Mouse (Mus musculus) cerebellum, adult (tissue): Measurements from ENCODE around the gene H2-Q1.
"Not testable (repeated sequence)": the region's sequence is repeated elsewhere in the genome, so short reads cannot be mapped to it uniquely, and the experiment has no call there.

ENCODE experiments used
- ATAC-seq: cut with Nextera tagmentation; 2 replicates; pipeline ENCODE4 v1.9.2; 2017; ENCODE audit warnings: mild to moderate bottlenecking, moderate library complexity, mixed read lengths; ENCODE audit not compliant: insufficient number of reproducible peaks, low FRiP score, low TSS enrichment

H2-Q1 gene

DNA sequence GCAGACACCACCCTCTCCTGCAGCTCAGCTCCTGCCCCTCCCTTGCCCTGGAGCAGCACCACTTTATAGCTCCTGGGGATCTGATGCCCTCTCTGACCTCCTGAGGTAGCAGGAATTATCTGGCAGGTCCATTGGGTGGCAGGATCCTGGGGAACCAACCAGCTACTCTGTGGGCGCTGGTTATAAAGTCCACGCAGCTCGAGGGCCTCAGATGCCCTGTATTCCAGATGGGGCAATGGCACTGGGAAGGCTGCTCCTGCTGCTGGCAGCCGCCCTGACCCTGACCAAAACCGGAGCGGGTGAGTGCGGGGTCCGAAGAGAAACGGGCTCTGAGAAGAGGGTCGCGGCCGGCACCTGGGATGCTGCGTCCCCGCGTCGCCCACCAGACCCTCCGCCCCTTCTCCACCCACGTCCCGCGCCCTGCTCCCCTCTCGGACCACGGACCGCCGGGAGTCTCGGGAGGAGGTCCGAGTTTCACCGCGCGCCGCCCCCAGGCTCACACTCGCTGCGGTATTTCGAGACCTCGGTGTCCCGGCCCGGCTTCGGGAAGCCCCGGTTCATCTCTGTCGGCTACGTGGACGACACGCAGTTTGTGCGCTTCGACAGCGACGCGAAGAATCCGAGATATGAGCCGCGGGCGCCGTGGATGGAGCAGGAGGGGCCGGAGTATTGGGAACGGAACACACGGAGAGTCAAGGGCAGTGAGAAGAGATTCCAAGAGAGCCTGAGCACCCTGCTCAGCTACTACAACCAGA, at the start of gene H2-Q1:
Gene H2-Q1, plus strand, starts transcription at position 79 of the 755 bp plus-strand sequence.
- ATAC-seq: no peak

DNA sequence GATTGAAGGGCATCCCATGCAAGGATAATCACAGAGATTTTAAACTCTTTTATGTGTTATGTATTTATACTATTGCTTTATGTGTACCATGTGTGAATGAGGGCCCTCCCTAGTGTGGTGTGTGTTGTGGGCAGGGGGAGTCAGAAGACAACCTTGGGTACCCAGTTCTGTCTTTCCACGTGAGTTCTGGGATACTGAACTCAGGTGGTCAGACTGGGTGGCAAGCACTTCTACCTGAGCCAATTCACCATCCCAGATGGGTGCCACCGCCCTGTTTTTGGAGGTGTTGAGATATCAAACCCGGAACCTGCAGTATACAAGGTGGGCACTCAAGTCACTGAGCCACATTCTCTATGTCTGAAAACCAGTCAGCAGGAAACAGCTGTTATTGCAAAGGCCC, 48.0 kb upstream of the H2-Q1 start:
- ATAC-seq: no peak

DNA sequence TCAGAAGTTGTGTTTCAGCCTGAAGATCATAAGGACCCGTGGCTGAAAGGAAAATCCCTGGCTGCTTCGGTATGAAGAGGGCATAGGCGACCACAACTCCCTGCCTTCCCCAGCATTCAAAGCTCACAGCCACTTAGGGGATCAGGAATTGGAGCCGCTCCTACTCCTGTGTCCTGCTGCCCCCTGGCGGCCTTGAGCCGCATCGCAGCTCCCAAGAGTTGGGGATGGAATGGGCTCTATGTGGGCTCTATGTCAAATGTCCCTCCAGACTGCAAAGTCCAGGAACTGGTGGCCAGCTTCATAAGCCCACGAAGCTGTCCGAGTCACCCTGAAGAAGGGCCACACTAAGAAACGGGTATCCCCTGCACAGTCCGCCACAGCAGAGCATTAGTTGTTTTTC, 45.4 kb upstream of the H2-Q1 start:
- peak; percentile 58; the same call in 1 of the 2 replicates for ATAC-seq

DNA sequence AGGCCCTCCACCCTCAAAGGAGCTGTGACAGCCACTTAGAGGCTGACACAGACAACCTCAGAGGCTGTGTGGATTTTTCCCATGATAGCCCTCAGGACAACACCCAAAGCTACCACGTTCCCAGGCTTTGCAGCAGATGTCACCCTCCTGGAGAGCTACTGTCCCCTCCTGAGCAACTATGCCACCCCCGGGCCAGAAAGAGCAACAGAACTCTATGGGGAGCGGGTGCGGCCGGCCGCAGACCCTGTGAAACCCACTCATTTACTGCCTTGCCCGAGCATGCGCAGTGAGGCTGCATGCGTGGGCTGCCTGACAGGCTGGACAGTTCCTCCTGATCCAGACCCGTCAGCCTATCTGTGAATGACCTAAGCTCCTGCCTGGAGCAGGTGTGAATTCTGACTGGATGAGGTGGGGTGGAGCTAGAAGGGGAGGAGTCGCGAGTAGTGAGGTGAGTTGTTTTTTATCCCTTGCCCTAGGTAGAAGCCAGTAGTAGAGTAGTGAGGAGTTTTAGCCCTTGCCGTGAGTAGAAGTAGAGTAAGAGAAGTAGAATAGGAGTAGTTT, 43.8 kb upstream of the H2-Q1 start:
- ATAC-seq: no peak

DNA sequence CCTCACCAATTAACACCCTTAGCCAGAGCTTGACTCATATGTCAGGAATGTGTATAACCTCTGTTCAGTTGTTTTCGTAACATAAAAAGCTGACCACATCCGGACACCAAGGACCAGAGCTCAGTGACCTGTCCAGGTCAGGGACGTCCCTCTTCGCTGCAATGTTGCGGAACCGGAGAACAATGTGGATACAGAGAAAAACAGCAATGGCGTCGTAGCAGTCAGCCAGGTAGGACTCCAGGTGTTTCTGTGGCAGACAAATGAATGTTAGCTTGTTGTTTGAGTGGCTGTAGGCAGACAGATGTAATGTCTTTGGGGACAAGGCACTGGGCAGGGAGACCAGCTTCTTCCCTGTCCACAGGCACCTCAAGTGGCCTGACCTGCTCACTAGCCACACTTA, 42.2 kb upstream of the H2-Q1 start:
- no peak for ATAC-seq

DNA sequence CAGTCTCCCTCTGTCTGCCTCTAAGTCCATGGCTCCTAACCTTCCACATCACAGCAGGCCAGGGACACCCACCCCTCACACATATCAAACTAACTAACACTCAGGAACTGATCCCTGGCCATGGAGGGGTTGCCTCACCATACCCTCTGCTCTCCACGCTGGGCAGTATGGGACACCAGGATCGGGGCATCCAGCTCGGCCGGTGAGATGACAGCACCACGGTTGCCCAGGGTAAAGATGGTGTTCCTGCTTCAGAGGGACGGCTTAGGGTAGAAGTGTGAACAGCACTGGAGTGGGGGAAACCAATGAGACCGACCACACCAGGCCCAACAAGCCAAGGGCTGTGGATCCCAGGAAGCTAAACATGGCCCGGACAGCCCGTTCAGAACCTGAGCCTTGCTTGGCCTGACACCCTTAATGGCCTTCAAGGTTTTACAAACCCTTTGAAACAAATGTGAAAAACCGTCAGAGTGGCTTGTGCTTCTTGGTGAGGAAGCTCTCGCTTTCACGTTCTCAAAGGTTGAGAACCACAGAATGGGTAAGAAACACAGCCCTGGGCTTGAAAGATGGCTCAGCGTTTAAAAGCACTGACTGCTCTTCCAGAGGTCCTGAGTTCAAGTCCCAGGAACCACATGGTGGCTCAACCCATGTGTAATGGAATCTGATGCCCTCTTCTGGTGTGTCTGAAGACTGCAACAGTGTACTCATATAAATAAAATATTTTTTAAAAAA, 41.1 kb upstream of the H2-Q1 start:
- ATAC-seq: no peak

DNA sequence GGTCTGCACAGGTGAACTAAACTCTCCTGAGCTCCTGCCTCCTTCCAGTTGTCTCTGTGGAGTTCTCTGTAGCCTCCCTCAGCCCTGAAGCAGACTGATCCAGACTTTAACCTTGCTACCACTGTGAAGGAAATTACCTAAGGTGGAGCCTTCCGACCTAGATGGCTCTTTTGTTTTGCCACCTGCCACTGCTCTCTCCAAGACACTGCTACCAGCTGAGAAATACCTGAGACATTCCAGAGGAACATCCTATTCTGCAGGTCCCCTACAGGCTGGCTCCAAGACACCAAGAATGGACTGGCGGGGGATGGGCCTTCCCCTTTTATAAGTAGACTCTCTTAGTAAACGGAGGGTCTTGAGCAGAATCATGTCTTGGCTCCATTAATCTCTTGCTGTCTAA, 39.9 kb upstream of the H2-Q1 start:
- ATAC-seq: no peak

DNA sequence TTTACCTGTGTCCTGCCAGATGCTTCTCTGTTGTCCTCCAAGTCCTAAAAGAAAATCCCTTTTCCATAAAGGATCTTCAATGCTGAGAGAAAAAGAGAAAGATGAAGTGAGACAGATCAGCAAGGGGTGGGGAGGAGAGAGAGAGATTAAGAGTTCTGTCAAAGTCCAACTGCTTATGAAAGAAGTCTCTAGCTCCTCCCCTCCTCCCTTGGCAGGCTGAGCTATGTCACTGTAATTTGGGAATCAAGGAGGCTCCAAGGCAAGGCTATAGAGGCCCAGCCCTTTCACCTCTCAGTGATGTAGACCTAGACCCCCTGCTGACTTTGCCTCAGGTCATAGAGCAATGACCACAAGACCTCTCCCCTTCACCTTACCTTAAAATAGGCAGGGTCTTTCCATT, 34.8 kb upstream of the H2-Q1 start:
- ATAC-seq: no peak

DNA sequence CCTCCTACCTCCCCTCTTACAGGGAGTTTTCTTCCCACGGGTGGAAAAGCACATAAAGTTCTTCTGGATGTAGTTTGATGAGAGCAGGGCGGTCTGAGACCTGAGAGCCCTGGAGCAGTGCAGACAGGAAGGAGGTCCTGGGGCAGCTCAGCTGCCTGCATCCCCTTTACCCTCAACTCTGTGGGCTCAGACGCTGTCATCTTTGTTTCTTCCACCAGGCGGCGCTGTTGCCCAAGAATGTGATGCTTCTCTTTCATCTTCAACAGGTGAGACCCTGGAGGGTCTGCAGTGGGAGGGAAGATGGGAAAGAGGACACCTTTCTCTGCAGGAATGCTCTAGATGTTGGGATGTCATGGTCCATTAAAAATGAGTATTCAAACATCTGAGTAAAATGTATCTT, 24.4 kb upstream of the H2-Q1 start:
- not testable (repeated sequence) for ATAC-seq

DNA sequence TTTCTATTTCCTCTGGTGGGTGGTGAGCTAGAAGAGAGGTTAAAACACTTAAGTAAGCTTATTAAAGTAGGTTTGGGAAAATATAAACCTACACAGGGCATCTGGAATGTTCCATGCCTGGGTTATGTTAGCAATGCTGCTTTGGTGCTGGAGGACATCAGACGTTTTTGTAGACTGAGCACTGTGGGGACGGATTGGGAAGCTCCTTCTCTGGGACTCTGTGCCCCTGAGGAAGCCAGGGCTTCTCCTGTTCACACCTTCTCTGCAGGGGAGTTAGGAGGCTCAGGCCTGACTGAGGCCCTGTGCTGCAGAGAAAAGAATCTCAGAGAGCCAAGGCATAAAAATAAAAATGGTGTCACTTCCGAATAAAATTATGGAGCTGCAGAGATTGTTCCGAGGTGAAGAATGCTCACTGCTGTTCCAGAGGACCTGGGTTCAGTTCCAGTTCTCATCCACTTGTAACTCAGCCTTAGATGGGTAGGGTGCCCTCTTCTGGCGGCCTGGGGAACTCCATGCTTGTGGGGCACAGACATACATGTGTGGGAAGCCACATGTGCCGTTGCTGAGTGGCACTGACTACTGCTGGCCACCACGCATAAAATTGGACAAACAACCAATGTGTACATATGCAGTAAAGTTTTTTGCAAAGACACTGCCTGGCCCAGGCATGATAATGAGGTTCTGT, 19.8 kb upstream of the H2-Q1 start:
- not testable (repeated sequence) for ATAC-seq

DNA sequence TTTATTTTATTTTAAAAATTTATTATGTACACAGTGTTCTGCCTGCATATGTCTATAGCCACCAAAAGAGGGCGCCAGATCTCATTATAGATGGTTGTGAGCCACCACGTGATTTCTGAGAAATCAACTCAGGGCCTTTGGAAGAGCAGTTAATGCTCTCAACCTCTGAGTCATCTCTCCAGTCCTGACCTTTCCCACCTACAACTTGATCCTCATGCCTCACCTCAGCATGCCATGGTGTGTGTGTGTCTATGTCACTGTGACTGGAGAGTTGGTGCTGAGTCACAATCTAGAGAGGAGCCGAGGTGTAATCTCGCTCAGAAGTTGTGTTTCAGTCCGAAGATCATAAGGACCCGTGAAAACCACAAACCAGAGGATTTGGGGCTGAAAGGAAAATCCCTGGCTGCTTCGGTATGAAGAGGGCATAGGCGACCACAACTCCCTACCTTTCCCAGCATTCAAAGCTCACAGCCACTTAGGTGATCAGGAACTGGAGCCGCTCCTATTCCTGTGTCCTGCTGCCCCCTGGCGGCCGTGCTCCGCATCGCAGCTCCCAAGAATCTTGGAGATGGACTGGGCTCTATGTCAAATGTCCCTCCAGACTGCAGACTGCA, 18.5 kb upstream of the H2-Q1 start:
- no peak for ATAC-seq

DNA sequence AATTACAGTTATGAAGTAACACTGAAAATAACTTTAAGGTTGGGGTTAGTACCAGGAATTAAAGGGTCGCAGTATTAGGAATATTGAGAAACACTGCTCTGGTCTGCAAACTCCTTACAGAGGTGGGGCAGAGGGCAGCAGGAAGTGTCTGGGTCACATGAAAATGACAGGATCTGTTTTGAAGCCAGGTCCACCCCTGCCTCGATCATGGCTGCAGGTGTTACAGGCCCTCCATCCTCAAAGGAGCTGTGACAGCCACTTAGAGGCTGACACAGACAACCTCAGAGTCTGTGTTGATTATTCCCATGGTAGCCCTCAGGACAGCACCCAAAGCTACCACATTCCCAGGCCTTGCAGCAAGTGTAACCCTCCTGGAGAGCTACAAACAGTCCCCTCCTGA, 16.9 kb upstream of the H2-Q1 start:
- ATAC-seq: no peak

DNA sequence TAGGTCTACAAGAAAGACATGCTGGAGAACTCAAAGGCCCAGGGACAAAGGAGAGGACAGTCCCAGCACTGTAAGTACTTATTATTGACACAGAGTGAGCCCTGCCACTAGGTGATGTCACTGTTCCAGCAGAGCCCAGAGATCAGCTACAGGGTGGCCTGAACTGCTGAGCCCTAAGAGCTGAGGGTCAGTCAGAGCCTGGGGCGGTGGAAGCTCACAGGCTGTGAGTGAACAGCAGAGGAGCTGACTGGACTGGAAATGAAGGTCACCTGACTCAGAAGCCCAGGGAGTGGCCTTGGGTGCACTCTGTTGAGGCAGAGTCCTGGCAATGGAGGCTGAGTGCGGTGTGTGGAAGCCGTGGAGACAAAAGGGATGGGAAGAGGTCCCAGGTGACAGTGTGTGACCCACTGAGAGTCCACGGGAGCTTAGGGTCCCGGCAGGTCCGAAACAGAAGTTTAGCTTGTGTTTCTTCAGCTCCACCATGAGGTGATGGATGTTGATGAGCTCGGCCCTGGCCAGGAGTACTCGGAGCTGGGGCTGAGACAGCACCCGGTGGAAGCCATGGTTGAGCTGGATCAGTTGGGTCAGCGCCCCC, 16.4 kb upstream of the H2-Q1 start:
- ATAC-seq: no peak

DNA sequence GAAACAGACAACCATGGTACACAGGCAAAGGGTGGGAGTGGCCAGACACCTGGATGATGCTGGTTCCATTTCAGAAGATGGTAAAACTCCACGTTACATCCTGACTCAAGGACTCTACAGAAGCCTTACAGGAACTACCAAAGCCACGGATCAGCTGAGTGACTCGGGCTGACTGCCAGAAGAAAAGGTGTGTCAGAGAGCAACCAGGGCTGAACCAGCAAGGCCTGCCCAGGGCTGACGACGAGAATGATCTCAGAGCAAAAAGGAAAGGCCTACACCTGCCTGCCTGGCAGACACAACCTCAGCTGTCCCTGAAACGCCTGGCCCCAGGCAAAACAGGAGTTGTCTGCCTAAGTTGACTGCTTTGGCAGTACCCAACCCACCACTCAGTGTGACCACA, 15.7 kb upstream of the H2-Q1 start:
- ATAC-seq: no peak

DNA sequence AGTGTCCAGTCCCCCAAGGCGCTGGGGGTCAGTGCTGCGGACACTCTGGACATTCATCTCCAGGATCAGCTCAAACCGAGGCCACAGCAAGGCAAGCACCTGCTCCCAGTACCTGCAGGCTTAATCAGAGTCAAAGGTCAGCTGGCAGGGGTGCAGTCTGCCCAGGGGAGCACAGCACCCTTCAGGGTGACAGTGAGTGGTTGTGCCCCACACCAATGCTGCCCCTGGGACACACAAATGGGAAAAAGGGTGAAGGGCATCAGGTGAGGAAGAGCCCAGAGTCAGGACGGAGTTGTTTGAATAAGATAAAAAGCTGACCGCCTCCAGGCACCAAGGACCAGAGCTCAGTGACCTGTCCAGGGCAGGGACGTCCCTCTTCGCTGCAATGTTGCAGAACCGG, 15.3 kb upstream of the H2-Q1 start:
- ATAC-seq: not testable (repeated sequence)

DNA sequence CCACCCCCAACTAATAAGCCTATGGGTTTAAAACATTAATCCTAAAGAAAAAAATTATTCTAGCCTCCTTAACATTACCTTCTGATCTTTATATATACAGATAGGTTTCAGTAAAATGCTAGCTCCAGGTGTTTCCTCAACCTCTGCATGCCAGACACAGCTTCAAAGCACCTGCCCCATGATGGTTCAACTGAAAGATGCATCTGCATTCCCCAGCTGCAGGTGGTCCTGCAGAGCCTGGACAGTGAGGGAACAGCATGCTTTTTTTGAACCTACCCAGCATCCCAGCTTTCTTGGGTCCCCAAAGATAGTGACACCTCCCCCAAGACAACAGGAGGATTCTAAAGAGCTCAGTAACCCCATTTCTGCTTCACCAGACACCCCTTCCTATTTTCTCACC, 1.5 kb upstream of the H2-Q1 start:
- ATAC-seq: no peak

DNA sequence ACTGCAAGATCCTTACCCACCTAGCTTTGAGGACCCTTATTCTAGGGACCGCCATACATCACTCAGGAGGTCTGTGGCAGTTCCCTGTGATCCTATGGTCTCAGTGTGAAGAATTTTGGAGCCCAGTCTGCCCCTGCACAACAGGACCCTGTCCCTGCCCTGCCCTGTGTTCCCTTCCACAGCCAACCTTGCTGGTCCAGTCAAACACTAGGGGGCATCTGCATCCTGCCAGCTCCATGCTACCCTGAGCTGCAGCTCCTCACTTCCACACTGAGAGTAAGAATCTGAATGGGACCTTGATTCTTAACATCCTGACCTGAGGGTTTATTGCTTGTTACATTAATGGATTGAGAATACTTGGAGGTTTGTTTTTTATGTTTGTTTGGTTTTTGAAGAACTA, 4.9 kb downstream of the H2-Q1 start:
- ATAC-seq: not testable (repeated sequence)

DNA sequence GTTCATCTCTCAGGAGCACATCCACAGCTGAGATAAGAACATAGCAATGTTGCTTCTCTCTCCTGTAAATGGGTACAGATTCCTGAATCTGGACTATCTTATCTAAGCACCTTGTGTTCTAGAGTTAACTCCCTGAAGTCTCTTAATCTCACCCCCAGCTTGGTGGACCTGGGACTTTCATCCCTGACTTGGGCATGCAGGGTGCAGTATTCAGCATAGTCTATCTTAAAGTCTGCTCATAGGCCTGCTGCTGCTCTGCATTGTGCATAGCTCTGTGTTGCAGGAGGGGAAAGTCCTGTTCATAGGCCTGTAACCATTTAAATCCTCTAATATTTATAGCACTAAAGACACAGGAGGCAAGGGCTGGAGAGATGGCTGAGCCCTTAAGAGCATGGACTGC, 5.8 kb downstream of the H2-Q1 start:
- not testable (repeated sequence) for ATAC-seq

DNA sequence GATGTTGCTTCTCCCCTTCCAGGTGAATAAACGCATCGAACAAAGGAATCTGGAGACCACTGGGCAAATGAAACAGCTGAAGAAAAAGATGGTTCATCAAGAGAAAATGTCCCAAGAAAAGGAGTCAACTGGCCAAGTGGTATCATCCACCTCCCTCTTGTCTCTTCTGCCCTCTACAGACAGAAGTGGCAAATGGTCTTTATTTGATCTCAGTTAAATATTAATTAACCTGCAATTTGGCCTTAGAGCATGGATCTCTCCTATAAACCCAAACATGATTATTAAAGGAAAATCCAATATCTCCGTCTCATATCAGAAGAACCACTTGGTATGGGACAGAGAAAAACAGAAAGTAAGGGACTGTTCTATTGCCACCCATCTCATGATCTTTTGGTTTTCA, 9.5 kb downstream of the H2-Q1 start:
- not testable (repeated sequence) for ATAC-seq

DNA sequence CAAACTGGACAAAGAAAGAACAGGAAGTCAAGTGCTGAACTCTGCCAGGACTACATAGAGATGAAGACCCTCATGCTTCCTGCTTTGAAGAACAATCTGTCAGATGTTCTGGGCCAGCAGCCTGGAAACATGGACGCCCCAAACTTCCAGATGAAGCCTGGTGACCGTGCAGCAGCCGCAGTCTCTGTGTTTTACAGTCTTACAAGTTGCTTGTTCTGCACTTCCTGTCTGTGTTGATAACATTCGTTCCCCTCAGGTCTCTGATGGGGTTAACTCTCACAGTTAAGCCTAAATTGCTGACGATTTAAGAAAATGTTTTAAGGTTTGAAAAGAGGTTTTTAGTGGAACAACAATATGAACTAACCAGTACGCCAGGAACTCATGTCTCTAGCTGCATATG, 11.3 kb downstream of the H2-Q1 start:
- not testable (repeated sequence) for ATAC-seq
